Mouse (Mus musculus): ENCODE results near the gene Them4. TPM values are rescaled to one million over a fixed set of nuclear protein-coding genes. Genes with fewer than 3 reads are reported as not detected.

Them4 gene
- 7.2 and 7.6 TPM in 2 replicates for polyA plus RNA-seq (2015; fragmentation: Nextera tagmentation; extraction: Ambion mirVana)

GRCm38 (mm10) chr3:94309633-94310363, at the start of gene Them4:
Them4 (plus strand) TSS chr3:94310089.

GRCm38 (mm10) chr3:94263736-94264135, 46.2 kb upstream of the Them4 start, which contains the start of gene Gm4778:
Gm4778 (plus strand) TSS chr3:94264036.

GRCm38 (mm10) chr3:94341959-94342422, 32.1 kb downstream of the Them4 start, which contains the start of gene Them5:
Them5 (plus strand) TSS chr3:94342099.

GRCm38 (mm10) chr3:94362138-94362537, 52.2 kb downstream of the Them4 start, which contains the start of gene C2cd4d:
C2cd4d (plus strand) TSS chr3:94362438.

GRCm38 (mm10) chr3:94372641-94373040, 62.8 kb downstream of the Them4 start, which contains the start of gene Rorc:
Rorc (plus strand) TSS chr3:94372794.

Other genes starting within 250 kb of the Them4 start
- gene Gm10697, start 237.4 kb upstream of the Them4 start, polyA plus RNA-seq (2015; fragmentation: Nextera tagmentation; extraction: Ambion mirVana) = not detected in 2 replicates
- gene Gm10696, start 131.9 kb upstream of the Them4 start, polyA plus RNA-seq (2015; fragmentation: Nextera tagmentation; extraction: Ambion mirVana) = not detected in 2 replicates
- not detected in 2 replicates for gene Gm5286, start 113.4 kb upstream of the Them4 start, polyA plus RNA-seq (2015; fragmentation: Nextera tagmentation; extraction: Ambion mirVana)
- not detected in 2 replicates for gene Gm4778, start 46.1 kb upstream of the Them4 start, polyA plus RNA-seq (2015; fragmentation: Nextera tagmentation; extraction: Ambion mirVana)
- gene Them5, start 32.0 kb downstream of the Them4 start, polyA plus RNA-seq (2015; fragmentation: Nextera tagmentation; extraction: Ambion mirVana) = 0.10 and 0.41 TPM in 2 replicates
- 0.39 and 0.53 TPM in 2 replicates for gene C2cd4d, start 52.3 kb downstream of the Them4 start, polyA plus RNA-seq (2015; fragmentation: Nextera tagmentation; extraction: Ambion mirVana)
- 0.60 and 0.75 TPM in 2 replicates for gene Rorc, start 62.7 kb downstream of the Them4 start, polyA plus RNA-seq (2015; fragmentation: Nextera tagmentation; extraction: Ambion mirVana)
- 0.04 TPM in 1 of 2 replicates, not detected in the other for gene Lingo4, start 88.4 kb downstream of the Them4 start, polyA plus RNA-seq (2015; fragmentation: Nextera tagmentation; extraction: Ambion mirVana)
- gene Tdrkh, start 103.2 kb downstream of the Them4 start, polyA plus RNA-seq (2015; fragmentation: Nextera tagmentation; extraction: Ambion mirVana) = 4.0 and 4.4 TPM in 2 replicates
- gene Mrpl9, start 133.2 kb downstream of the Them4 start, polyA plus RNA-seq (2015; fragmentation: Nextera tagmentation; extraction: Ambion mirVana) = 52.7 and 52.9 TPM in 2 replicates
- gene Oaz3, start 133.8 kb downstream of the Them4 start, polyA plus RNA-seq (2015; fragmentation: Nextera tagmentation; extraction: Ambion mirVana) = 0.31 TPM in 1 of 2 replicates, not detected in the other
- 0.72 and 1.6 TPM in 2 replicates for gene Celf3, start 168.2 kb downstream of the Them4 start, polyA plus RNA-seq (2015; fragmentation: Nextera tagmentation; extraction: Ambion mirVana)
- 1.7 and 3.4 TPM in 2 replicates for gene Riiad1, start 170.3 kb downstream of the Them4 start, polyA plus RNA-seq (2015; fragmentation: Nextera tagmentation; extraction: Ambion mirVana)